Mouse (Mus musculus): ENCODE measurements at regions not wholly inside any gene's neighbourhood (a gene's known extent, or its start where the extent isn't known, plus 50 kb on each side); places are given as distances from the start of the nearest gene placed in this dataset.

GRCm38 (mm10) chr10:92473282-92473681, 248.9 kb downstream of the Nedd1 start:
- Histone ChIP-seq H3K27ac (ENCODE audit: insufficient read depth, low read depth, low read length, poor library complexity, severe bottlenecking) (no peak overlapping the region), H3K9ac (ENCODE audit: insufficient read depth, low read depth, low read length, poor library complexity, severe bottlenecking) (no peak overlapping the region), H3K4me3 (ENCODE audit: insufficient read depth in 1 of 2, low read depth in 1 of 2, low read length in 2 of 2, poor library complexity in 1 of 2, severe bottlenecking in 1 of 2) (no peak overlapping the region), H3K4me1 (ENCODE audit: control insufficient read depth in 2 of 2, insufficient read depth in 2 of 2, low read length in 2 of 2, poor library complexity in 1 of 2) (no peaks in the 10 kb centered on the region), H3K9me3 (ENCODE audit: control insufficient read depth, insufficient read depth, low read depth, low read length) (no peaks in the 10 kb centered on the region), H3K36me3 (ENCODE audit: control insufficient read depth, insufficient read depth, low read length, poor library complexity, severe bottlenecking) (no peaks in the 10 kb centered on the region)
- TF ChIP-seq HCFC1 (IDR thresholded peaks at IDR 0.05; ENCODE audit: borderline replicate concordance, insufficient read depth, low read length) (no peak), ZC3H11A (IDR thresholded peaks at IDR 0.05; ENCODE audit: borderline replicate concordance, low read depth, low read length) (no peak), CHD2 (IDR thresholded peaks at IDR 0.05; ENCODE audit: low read depth, low read length) (no peak), MAFK (IDR thresholded peaks at IDR 0.05; ENCODE audit: insufficient read depth, low read depth, low read length) (no peak), ZNF384 (IDR thresholded peaks at IDR 0.05; ENCODE audit: low read depth, low read length) (no peak)
- DNase-seq (ENCODE audit: low read depth, low spot score): no peak
- in situ Hi-C loops (cut with MboI; ENCODE audit: low sequenced_read_pairs in 2 of 2, unreplicated experiment in 2 of 2): no loop called here

DNA sequence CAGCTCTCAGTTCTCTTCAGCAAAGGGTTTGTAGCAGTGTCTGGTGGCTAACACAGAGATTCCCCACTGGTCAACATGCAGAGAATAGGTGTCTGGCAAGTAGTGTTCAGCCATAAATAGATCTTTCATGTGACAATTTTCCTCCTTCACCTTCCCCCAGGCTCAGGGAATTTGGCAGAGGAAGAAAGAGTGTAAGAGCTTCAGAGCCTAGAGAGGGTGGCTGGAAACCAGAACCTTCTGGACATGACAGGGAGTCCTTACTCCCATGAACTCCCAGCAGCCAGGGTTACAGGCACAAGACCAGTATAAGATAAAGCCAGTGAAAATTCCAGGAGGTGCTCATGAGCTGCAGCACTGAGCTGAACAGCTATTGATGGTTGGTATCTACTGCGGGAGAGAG, 251.1 kb downstream of the Nedd1 start:
- Histone ChIP-seq H3K36me3 (ENCODE audit: control insufficient read depth, insufficient read depth, low read length, poor library complexity, severe bottlenecking) (no peaks in the 10 kb centered on the region), H3K9me3 (ENCODE audit: control insufficient read depth, insufficient read depth, low read depth, low read length) (no peaks in the 10 kb centered on the region), H3K9ac (ENCODE audit: insufficient read depth, low read depth, low read length, poor library complexity, severe bottlenecking) (no peak overlapping the region), H3K27ac (ENCODE audit: insufficient read depth, low read depth, low read length, poor library complexity, severe bottlenecking) (no peak overlapping the region), H3K4me3 (ENCODE audit: insufficient read depth in 1 of 2, low read depth in 1 of 2, low read length in 2 of 2, poor library complexity in 1 of 2, severe bottlenecking in 1 of 2) (no peak overlapping the region), H3K4me1 (ENCODE audit: control insufficient read depth in 2 of 2, insufficient read depth in 2 of 2, low read length in 2 of 2, poor library complexity in 1 of 2) (no peaks in the 10 kb centered on the region)
- TF ChIP-seq CHD2 (IDR thresholded peaks at IDR 0.05; ENCODE audit: low read depth, low read length) (no peak), HCFC1 (IDR thresholded peaks at IDR 0.05; ENCODE audit: borderline replicate concordance, insufficient read depth, low read length) (no peak), ZC3H11A (IDR thresholded peaks at IDR 0.05; ENCODE audit: borderline replicate concordance, low read depth, low read length) (no peak), ZNF384 (IDR thresholded peaks at IDR 0.05; ENCODE audit: low read depth, low read length) (no peak), MAFK (IDR thresholded peaks at IDR 0.05; ENCODE audit: insufficient read depth, low read depth, low read length) (no peak)
- in situ Hi-C loops (cut with MboI; ENCODE audit: low sequenced_read_pairs in 2 of 2, unreplicated experiment in 2 of 2): no loop called here
- DNase-seq (ENCODE audit: low read depth, low spot score): no peak

- H3K4me3 ChIP-seq (ENCODE audit: insufficient read depth in 1 of 2, low read depth in 1 of 2, low read length in 2 of 2, poor library complexity in 1 of 2, severe bottlenecking in 1 of 2): no peak overlapping the region
- H3K36me3 ChIP-seq (ENCODE audit: control insufficient read depth, insufficient read depth, low read length, poor library complexity, severe bottlenecking): no peaks in the 10 kb centered on the region
- no peak for DNase-seq (ENCODE audit: low read depth, low spot score)
- no peak overlapping the region for H3K27ac ChIP-seq (ENCODE audit: insufficient read depth, low read depth, low read length, poor library complexity, severe bottlenecking)
- no peaks in the 10 kb centered on the region for H3K9me3 ChIP-seq (ENCODE audit: control insufficient read depth, insufficient read depth, low read depth, low read length)
- no peaks in the 10 kb centered on the region for H3K4me1 ChIP-seq (ENCODE audit: control insufficient read depth in 2 of 2, insufficient read depth in 2 of 2, low read length in 2 of 2, poor library complexity in 1 of 2)
- in situ Hi-C loops (cut with MboI; ENCODE audit: low sequenced_read_pairs in 2 of 2, unreplicated experiment in 2 of 2): no loop called here
- no peak overlapping the region for H3K9ac ChIP-seq (ENCODE audit: insufficient read depth, low read depth, low read length, poor library complexity, severe bottlenecking)
- no peak for TF ChIP-seq CHD2 (IDR thresholded peaks at IDR 0.05; ENCODE audit: low read depth, low read length)
- no peak for TF ChIP-seq MAFK (IDR thresholded peaks at IDR 0.05; ENCODE audit: insufficient read depth, low read depth, low read length)
- no peak for TF ChIP-seq HCFC1 (IDR thresholded peaks at IDR 0.05; ENCODE audit: borderline replicate concordance, insufficient read depth, low read length)
- no peak for TF ChIP-seq ZNF384 (IDR thresholded peaks at IDR 0.05; ENCODE audit: low read depth, low read length)
- no peak for TF ChIP-seq ZC3H11A (IDR thresholded peaks at IDR 0.05; ENCODE audit: borderline replicate concordance, low read depth, low read length)
These were observed 267.0 kb downstream of the Nedd1 start for GRCm38 (mm10) chr10:92455195-92455594.

DNA sequence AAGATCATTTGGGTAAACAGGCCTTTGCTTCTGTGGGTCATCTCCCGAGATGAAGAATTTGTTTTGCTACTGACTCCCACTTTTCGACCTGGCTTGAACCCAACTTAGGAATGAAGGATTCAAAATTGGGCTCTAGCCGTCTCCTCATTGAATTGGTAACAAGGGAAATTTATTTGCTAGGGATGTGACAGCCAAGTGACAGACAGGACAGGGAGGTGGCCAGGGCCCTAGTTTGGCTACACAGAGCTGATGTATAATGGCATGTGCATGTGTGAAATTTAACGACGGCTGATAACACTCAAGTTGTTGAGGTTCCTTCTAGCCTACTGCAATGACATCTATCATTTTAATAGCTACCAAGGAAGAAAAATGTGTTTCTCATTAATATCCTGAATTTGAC, 268.7 kb downstream of the Nedd1 start:
- no peaks in the 10 kb centered on the region for H3K4me1 ChIP-seq (ENCODE audit: control insufficient read depth in 2 of 2, insufficient read depth in 2 of 2, low read length in 2 of 2, poor library complexity in 1 of 2)
- DNase-seq (ENCODE audit: low read depth, low spot score): no peak
- H3K4me3 ChIP-seq (ENCODE audit: insufficient read depth in 1 of 2, low read depth in 1 of 2, low read length in 2 of 2, poor library complexity in 1 of 2, severe bottlenecking in 1 of 2): no peak overlapping the region
- no peaks in the 10 kb centered on the region for H3K36me3 ChIP-seq (ENCODE audit: control insufficient read depth, insufficient read depth, low read length, poor library complexity, severe bottlenecking)
- in situ Hi-C loops (cut with MboI; ENCODE audit: low sequenced_read_pairs in 2 of 2, unreplicated experiment in 2 of 2): no loop called here
- H3K9ac ChIP-seq (ENCODE audit: insufficient read depth, low read depth, low read length, poor library complexity, severe bottlenecking): no peak overlapping the region
- H3K9me3 ChIP-seq (ENCODE audit: control insufficient read depth, insufficient read depth, low read depth, low read length): no peaks in the 10 kb centered on the region
- H3K27ac ChIP-seq (ENCODE audit: insufficient read depth, low read depth, low read length, poor library complexity, severe bottlenecking): no peak overlapping the region
- TF ChIP-seq CHD2 (IDR thresholded peaks at IDR 0.05; ENCODE audit: low read depth, low read length) (no peak), ZNF384 (IDR thresholded peaks at IDR 0.05; ENCODE audit: low read depth, low read length) (no peak), MAFK (IDR thresholded peaks at IDR 0.05; ENCODE audit: insufficient read depth, low read depth, low read length) (no peak), ZC3H11A (IDR thresholded peaks at IDR 0.05; ENCODE audit: borderline replicate concordance, low read depth, low read length) (no peak), HCFC1 (IDR thresholded peaks at IDR 0.05; ENCODE audit: borderline replicate concordance, insufficient read depth, low read length) (no peak)

DNA sequence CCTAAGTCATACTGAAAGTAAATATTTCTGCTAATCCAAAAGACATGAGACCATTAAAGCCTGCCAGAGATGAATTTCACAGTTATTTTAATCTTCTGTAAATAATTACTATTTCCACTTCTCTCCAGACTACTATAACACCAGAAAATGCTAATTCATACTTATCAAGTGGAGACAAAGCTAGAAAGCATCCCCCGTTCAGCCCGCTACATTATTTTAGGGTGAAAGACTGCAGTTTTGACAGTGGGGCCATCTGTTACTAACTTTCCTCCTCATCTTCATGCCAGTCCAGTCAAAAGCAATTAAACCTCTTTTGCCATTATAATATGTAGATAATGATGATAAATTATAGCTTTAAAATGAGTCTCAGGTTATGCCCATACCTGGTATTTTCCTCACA, 276.3 kb downstream of the Nedd1 start:
- Histone ChIP-seq H3K4me3 (ENCODE audit: insufficient read depth in 1 of 2, low read depth in 1 of 2, low read length in 2 of 2, poor library complexity in 1 of 2, severe bottlenecking in 1 of 2) (no peak overlapping the region), H3K9ac (ENCODE audit: insufficient read depth, low read depth, low read length, poor library complexity, severe bottlenecking) (no peak overlapping the region), H3K36me3 (ENCODE audit: control insufficient read depth, insufficient read depth, low read length, poor library complexity, severe bottlenecking) (no peaks in the 10 kb centered on the region), H3K4me1 (ENCODE audit: control insufficient read depth in 2 of 2, insufficient read depth in 2 of 2, low read length in 2 of 2, poor library complexity in 1 of 2) (no peaks in the 10 kb centered on the region), H3K27ac (ENCODE audit: insufficient read depth, low read depth, low read length, poor library complexity, severe bottlenecking) (no peak overlapping the region), H3K9me3 (ENCODE audit: control insufficient read depth, insufficient read depth, low read depth, low read length) (no peaks in the 10 kb centered on the region)
- TF ChIP-seq HCFC1 (IDR thresholded peaks at IDR 0.05; ENCODE audit: borderline replicate concordance, insufficient read depth, low read length): no peak
- TF ChIP-seq ZC3H11A (IDR thresholded peaks at IDR 0.05; ENCODE audit: borderline replicate concordance, low read depth, low read length): no peak
- no peak for TF ChIP-seq ZNF384 (IDR thresholded peaks at IDR 0.05; ENCODE audit: low read depth, low read length)
- no peak for TF ChIP-seq CHD2 (IDR thresholded peaks at IDR 0.05; ENCODE audit: low read depth, low read length)
- no peak for TF ChIP-seq MAFK (IDR thresholded peaks at IDR 0.05; ENCODE audit: insufficient read depth, low read depth, low read length)
- no peak for DNase-seq (ENCODE audit: low read depth, low spot score)
- in situ Hi-C loops (cut with MboI; ENCODE audit: low sequenced_read_pairs in 2 of 2, unreplicated experiment in 2 of 2): no loop called here

All from ES-E14 (cell line).